Mouse (Mus musculus) layer of hippocampus, adult 11-12 months (tissue): Measurements from ENCODE around the gene Wipf3.

Experiments
- DNase-seq: peaks from one replicate; pipeline ENCODE4 v3.0.0; 2022; ENCODE audit warnings: low spot score

Gene Wipf3

DNA sequence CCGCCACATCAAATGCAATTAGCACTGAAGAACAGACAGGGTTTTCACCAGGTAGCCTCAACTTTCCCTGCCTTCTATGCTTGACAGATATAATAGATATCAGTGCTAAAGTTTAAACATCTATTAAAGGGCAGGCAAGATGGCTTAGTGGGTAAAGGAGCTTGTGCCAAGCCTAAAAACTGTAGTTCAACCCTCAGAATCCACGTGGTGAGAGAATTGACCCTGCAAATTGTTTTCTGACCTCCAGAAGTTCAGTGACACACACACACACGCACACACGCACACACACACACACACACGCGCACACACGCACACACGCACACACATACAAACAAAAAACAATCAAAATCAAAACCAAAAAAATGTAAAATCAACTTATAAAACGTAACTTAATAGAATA lies 2.8 kb downstream of the Wipf3 start:
- no peak for DNase-seq

DNA sequence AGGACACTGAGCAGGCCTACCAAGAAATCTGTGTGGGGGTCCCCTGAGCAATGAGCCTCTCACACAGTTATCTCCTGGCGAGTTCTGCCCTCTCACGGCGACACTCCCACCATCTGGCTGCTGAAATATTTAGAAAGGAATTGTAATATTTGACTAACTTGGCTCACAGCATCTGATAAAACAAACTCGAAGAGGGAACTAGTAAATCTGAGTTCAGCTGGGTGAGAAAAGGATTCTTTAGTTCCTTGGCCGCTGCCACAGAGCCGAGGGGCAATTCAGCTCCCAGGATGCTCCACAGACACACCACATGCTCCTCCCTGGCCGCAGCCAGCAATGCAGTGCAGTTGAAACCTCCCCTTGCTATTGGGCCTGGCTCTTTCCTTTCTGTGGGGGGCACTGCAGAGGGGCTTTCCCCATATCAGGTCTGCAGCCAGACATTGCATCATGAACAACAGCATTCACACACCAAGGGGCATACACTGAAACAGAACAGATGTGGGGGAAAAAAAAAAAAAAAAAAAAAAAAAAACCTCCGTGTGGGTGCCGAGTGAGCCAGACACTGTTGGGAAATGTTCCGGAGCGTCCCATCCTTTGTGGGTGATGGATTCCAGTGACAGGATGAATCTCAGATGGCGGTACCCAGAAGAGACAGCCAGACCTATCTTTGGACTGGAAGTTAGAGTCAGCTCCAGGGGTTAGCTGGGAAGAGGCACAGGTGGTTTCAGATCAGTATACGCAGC lies 3.6 kb downstream of the Wipf3 start:
- no peak for DNase-seq

DNA sequence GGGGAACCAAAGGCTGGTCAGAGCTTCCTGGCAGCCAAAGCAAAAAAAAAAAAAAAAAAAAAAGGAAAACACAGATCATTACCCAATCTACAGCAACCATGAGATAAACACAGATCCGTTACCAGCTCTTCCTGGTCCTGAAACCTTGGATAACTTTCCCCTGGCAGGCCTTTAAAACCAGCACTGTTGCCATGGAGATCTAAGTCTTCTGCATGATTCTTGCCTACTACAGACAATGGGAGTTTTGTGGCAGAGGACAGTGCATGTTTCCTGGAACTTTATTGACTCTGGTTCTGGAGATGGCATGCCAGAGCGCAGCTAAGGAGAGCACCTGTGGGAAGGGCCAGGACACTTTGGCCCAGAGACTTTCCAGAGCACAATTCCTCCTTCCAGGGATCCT lies 4.8 kb downstream of the Wipf3 start:
- no peak for DNase-seq

DNA sequence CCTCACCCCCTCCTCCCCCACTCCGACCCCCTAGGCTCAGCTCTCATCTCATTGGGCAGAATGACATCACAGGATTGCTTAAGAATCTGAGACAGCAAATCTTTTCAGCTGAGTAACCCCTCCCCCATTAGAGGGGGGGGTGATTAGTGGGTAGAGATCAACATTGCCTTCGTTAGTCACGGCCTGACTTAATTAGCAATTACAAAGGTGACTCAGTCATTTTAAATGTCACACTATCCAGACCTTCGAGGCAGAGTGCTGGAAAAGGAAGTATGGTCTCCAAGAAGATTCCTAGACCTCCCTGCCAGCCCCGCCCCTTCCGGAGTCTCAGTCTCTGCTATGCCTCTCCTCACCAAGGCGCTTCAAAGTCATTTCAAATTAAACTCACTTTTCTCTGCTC lies 6.3 kb downstream of the Wipf3 start:
- DNase-seq, result no peak

DNA sequence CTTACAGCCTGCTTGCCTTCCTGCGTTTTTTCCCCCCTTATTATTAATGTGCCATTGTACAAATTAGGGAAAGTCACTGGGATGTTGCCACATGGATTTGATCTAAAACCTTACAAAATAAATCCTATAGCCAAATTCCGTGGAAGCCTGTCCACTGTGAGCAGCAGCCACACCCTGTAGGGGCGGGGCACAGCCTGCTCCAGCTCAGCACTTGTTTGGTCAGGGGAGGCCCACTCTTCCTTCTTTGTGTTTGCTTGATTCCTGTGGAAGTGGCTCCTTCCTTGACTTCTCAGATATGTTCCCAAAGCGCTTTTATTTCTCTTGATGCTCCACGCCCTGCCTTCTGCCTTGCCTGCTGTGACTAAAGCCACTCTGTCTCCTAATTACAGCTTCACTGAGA lies 6.9 kb downstream of the Wipf3 start:
- no peak for DNase-seq

DNA sequence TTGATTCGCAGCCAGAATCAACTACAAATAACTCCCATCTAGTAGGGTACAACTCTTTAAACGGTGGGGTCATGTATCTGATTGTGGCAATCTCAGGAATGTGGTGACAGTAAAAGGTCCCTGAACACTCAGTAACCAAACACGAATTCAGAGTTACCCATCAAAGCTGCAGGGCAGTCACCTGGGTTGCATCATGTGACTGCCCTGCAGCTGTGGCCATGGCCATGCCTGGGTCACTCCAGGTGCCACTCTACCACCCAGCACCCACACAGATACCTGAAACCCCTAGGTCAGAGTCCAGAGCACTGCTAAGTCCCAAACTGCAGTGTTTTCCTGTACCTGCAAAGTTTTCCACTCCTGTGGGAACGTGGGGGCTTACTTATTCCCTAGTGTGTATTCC lies 9.1 kb downstream of the Wipf3 start:
- no peak for DNase-seq

DNA sequence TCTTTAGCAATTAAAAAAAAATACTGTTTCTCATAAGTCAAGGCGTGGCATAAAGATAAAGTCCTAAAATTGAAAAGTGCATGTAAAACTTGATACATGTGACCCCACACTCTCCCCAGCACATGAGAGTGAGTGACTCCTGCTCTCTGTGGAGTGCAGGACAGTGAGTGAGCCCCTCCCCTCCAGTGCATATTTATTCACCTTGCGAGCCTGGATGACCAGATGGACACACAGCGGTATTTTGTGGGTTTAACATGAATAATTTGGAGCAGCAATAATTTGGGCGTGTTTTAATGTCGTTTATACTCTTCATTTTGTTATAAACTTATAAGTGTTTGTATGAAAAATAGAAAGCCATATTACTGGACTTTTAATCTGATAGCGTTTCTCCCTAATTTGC lies 11.3 kb downstream of the Wipf3 start:
- no peak for DNase-seq

DNA sequence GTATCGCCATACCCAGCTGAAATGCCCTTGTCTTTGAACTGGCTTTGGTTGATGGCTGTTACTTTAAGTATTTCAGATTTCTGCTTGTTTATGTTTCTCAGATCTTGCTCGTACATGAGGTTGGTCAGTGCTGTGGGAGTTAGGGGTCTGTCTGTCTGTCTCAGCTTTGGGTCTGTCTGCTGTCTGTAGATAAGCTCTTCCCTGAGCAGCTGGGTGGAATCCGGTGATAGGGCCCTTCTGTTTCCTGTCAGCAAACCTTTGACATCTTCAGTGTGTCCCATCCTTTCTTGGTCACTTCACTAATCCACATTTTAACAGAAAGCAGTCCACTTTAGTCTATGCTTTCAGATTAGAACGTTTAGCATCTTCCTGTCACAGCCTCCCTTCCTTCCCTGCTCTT lies 14.3 kb downstream of the Wipf3 start:
- no peak for DNase-seq

DNA sequence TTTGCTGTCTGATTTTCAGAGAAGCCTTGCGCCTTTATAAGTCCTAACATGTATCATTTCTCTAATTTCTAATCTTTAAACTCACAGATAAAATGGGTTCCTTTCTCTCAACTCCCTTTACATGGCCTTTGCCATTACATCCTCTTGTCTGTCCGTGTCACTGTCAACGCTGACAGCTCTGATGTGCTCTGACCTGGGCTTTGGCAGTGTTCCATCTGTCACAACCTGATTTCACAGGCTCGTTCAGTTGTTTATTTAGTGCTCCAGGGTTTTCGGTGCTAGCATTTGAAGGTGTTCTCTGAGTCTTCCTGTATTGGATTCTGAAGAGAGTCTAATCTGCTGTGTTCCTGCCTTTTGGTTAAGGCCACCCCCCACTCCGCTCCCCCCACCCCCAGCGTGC lies 14.7 kb downstream of the Wipf3 start:
- no peak for DNase-seq

DNA sequence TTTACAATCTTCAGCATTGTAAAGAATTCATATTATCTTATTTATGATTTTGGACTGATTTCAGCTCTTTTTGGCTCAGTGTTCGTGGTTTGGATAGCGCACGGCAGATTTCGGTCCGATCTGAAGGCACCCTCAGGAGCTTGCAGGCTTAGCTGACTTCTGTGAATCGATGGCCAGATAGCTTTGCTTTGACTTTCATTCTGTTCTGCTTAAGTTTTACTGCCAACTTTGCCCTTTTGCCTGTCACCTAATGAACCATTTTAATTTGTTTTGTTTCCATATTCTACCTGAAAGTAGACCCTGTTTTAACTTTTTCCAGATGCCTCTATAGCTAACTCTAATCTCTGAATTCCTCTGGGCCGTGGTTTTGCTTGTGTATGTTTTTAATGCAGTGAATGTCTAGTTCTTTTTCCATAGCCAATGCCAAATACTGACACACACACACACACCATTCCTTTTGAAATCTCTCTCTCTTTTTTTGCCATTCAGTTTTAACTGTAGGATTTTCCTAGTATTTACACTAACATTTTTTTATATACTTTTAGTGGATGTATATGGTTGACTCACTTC lies 15.9 kb downstream of the Wipf3 start:
- no peak for DNase-seq

DNA sequence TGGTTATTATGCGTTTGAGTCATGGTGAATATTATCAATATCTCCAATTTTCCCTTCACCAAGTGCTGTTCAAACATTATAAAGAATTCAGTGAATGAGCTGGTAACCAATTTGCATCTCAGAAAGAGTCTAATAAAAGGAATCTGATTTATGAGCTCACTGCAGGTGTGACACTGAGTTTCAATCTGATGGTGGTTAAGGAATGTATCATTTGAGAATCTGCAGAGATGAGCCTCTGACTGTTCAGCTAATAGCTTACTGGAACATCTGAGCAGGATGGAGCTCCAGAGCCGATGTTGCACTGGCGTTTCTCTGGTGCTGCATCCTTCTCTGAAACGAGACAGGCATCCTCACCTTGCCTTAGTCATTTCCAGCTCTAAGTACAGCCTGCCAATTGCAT lies 17.9 kb downstream of the Wipf3 start:
- DNase-seq, result no peak

DNA sequence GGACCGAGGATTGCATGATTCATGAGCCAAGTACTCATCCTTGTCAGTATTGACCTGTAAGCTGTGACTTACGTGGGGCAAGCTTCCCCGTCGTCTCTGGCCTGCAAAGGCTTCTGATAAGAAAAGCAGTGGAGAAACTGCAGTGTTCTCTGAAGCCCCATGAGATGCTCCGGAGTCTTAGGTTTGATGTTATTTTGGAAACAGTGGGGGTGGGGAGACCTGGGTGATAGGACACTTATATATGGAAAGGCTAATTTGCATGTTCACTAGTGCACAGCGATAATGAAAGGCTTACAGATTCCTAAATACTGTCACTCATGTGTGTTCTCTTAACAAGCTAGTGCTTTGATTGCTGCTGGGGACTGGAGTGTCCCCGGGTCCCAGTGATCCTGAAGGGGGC lies 30.3 kb downstream of the Wipf3 start:
- no peak for DNase-seq

DNA sequence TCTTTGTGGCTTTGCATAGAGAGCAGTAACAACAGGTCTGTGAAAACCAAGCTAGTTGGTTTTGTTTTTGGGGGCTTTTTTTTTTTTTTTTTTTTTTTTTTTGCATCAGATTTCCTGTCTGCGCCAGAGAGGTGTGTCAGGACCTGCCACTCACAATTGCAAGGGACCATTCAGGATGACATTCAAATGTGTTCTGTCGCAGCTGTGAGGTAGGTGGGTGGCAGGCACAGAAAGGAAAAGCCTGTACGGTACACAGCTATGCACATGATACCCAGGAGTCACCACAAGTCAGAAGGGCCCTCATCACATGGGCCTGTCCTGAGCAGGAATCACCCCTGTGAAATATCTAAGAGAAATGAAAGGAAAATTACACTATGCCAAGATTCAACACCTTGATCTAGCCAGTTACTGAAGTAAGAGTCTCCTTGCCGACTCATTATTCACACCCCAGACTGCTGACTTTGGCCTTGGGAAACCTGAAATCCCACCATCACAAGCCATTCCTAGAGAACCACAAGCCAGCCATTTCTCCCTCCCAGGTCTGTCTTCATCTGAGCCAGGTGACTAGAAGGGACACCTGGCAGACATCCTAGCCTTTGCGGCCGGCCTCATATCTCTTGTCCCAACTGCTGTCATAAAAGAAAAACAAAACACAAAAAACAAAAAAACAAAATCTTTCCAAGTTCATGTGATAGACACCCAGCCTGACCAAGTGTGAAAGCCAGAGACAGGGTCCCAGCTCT lies 30.9 kb downstream of the Wipf3 start:
- DNase-seq, result no peak

DNA sequence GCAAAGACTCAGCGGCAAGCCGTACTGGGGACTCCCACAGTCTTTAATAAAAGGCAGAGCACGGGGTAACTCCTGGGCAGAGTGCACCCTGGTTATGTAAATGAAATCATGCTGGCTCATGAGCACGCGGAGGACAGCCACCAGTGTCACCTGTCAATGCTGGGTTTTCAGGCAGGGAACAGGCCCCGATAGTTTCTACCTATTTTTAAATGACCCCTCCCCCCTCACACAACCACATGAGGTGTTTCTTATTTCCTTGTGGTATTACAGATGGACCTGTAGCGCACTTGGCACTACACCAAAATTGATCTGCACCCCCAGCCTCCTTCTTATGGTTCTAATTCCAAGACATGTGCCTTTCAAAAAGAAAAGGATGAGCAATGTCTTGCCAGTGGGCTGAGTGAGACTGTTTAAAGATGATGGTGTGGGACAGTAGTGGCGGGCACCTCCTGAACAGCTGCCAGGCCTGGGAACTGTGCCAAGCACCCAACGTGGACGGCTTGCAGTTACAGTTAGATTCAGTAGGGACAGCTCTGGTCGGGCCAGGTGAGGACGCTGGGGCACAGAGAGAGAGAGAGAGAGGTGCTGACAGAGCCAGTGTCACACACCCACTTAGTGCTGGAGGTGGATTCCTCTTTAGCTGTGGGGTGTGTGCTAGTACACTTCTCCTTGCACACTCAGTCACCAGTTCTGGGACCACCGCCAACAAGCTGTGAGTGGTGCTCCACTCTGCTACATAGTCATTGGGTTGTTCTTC lies 31.7 kb downstream of the Wipf3 start:
- DNase-seq, result no peak

DNA sequence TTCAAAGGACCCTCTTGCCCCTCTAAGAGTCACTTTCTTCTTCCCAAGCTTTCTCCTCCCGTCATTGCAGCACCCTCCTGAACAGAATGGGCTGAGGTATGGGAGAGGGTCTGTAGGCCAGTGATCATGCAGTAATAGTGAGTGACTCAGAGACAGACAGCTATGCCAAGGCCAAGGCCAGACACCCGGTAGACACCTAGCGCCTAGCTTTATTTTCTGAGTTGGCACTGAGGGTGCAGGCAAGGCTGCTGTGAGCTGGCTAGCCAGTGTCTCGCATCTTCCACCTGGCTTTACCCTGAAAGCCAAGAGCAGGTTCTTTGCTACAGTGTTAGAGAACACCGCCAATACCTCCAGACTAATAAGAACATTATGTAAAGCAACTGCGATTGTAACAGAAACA lies 33.4 kb downstream of the Wipf3 start:
- DNase-seq, result no peak

DNA sequence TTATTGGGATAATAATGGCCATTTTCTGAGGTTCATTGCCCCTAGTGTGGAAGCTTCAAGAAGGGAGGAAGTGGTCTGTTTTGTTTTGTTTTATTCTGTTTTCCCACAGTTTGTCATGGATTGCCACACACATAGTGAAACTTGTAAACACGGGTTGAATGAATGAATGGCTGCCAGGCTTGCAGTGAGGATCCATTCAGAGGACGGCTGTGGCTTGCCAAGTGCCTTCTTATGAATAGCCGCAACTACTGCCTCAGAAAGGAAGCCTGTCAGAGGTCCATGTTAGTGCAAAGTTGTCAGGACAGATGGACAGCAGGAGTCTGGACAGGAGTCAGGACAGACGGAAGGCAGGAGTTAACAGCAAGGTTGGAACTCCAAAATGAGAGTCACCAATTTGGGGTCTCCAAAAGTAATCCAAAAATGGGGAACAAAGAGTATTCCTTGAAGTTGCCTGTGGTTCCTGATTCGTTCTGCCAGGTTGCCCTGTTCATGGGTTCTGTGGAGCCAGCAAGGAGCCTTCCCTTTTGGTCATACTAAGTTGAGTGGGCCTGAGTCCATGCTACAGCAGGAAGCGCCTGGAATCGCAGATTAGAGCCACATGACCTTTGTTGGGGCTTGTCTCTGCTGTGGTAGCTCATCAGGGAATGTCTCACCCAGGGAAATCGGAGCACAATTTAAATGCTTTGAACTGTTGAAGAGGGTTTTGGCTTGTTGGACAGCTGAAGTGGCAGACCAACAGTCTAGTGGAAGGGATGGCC lies 34.5 kb downstream of the Wipf3 start:
- peak; percentile 63 for DNase-seq

DNA sequence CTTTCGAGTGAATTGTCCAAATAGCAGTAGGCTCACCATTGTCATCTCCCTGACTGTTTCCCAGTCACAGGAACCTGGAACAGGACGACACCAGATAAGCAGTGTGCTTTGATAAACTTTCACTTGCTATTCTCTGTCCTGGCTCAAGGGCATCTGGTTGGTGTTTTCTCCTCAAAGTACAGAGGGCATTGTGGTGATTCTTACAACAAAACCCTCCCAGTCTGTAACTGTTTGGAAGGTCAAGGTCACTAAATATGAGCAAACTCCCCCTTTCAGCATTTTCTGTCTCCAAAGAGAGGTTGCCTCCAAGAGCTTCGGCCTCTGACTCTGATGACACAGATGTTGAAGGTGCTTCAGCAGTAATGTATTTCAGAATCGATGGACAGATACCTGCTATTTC lies 35.5 kb downstream of the Wipf3 start:
- DNase-seq, result no peak

DNA sequence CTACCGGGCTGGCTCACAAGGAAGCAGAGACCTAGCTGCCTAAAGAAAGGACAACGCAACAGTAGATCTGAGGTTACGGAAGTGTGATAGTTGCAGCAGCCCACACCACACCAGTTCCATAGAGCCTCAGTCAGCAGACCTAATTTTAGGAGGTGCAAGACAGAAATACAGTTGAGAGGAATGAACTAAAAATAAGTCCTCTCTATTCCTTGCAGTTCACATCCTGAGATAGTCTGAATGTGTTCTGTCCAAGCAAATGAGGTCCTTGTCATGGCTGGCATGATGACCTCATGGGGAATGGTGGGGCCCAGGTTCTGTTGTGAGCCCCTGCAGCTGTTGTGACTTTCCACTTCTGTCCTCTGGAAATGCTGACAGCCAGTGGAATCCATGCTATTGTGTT lies 38.0 kb downstream of the Wipf3 start:
- no peak for DNase-seq

DNA sequence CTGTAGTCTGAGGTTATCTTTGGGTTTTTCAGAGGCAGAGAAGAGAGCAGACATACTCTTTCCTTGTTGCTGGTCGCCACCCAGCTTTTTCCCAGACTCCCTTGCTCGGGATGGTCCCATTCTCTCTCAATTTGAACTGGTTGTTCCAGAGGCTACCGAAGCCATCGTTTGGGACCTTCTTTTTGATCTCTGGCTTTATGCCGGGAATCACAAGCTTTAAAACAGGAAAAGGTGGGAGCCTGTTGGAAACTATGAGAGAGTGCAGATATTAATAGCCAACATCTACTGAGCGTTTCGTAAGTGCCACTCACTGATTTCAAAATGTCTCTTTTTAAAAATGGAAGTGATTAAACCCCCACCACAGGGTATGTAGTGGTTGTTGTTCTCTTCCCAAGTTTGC lies 42.5 kb downstream of the Wipf3 start:
- DNase-seq, result no peak

DNA sequence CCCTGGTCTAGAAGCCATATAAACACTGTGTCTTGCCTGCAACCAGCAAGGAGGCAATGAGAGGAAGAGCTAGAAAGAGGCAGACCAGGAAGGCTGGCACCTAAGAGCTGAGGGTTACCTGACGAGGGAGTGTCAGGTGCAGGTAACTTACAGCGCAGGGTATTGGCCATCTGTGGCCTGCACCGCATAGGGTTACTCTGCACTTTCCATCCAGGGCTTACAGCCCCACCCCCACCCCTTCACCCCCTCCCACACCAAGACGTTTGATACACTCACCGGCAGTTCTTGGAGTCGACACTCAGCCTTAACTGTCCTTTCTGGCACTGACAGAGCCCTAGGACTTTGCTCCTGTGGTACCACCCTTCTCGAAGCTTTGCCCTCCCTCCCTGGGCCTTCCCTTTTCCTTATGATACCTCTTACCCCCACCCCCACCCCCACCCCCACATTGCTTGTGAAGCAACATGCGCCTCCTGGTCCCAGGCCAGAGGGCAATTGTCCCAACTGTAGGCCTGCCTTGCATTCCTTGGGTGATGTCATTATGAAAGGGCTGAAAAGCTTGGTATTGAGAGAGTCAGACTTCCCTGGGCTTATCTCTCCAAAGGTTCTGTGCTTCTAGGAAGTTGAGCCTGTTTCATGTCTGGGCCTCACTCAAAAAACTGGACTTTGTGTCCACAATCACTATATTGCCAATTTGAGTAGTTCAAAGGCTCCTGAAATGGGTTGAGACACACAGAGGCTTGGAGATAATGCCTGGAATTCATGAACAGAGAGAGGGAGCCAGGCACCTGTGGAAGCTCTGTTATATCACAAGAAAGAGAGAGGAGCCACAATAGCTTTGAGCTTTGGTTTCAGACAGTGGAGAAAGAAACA lies 43.7 kb downstream of the Wipf3 start:
- DNase-seq, result no peak
